Mouse (Mus musculus): ENCODE data around the gene Tet2.
"Not testable (repeated sequence)": the region's sequence is repeated elsewhere in the genome, so short reads cannot be mapped to it uniquely, and the experiment has no call there.

The Tet2 gene

GRCm38 (mm10) chr3:133546790-133547189 is 1.9 kb upstream of the Tet2 start:
- DNase-seq, result no peak

- DNase-seq, result no peak
Observed at GRCm38 (mm10) chr3:133545304-133545666, 346 bp upstream of the Tet2 start.

- DNase-seq, result peak; percentile 97
Observed at GRCm38 (mm10) chr3:133544131-133544550, 798 bp downstream of the Tet2 start.

GRCm38 (mm10) chr3:133543101-133544020 is 1.6 kb downstream of the Tet2 start:
- peak; percentile 81 for DNase-seq

- DNase-seq, result peak; percentile 7
Observed at GRCm38 (mm10) chr3:133542084-133542483, 2.9 kb downstream of the Tet2 start.

- DNase-seq, result no peak
Observed at GRCm38 (mm10) chr3:133541000-133541399, 3.9 kb downstream of the Tet2 start.

GRCm38 (mm10) chr3:133539991-133540390 is 4.9 kb downstream of the Tet2 start:
- no peak for DNase-seq

- DNase-seq, result not testable (repeated sequence)
Observed at GRCm38 (mm10) chr3:133538499-133538898, 6.4 kb downstream of the Tet2 start.

GRCm38 (mm10) chr3:133535644-133536043 is 9.3 kb downstream of the Tet2 start:
- DNase-seq, result no peak

- peak; percentile 10 for DNase-seq
Observed at GRCm38 (mm10) chr3:133534066-133534465, 10.9 kb downstream of the Tet2 start.

- DNase-seq, result peak; percentile 15
Observed at GRCm38 (mm10) chr3:133533272-133533995, 11.5 kb downstream of the Tet2 start.

- DNase-seq, result no peak
Observed at GRCm38 (mm10) chr3:133532806-133533205, 12.1 kb downstream of the Tet2 start.

- no peak for DNase-seq
Observed at GRCm38 (mm10) chr3:133532252-133532651, 12.7 kb downstream of the Tet2 start.

- no peak for DNase-seq
Observed at GRCm38 (mm10) chr3:133531101-133531500, 13.8 kb downstream of the Tet2 start.

- DNase-seq, result no peak
Observed at GRCm38 (mm10) chr3:133530664-133531063, 14.3 kb downstream of the Tet2 start.

- no peak for DNase-seq
Observed at GRCm38 (mm10) chr3:133526119-133526723, 18.7 kb downstream of the Tet2 start.

- DNase-seq, result no peak
Observed at GRCm38 (mm10) chr3:133525578-133525977, 19.4 kb downstream of the Tet2 start.

- DNase-seq, result no peak
Observed at GRCm38 (mm10) chr3:133524341-133525050, 20.4 kb downstream of the Tet2 start.

- DNase-seq, result no peak
Observed at GRCm38 (mm10) chr3:133523191-133523590, 21.7 kb downstream of the Tet2 start.

GRCm38 (mm10) chr3:133522289-133522688 is 22.6 kb downstream of the Tet2 start:
- no peak for DNase-seq

- DNase-seq, result no peak
Observed at GRCm38 (mm10) chr3:133518801-133519200, 26.1 kb downstream of the Tet2 start.

- DNase-seq, result no peak
Observed at GRCm38 (mm10) chr3:133518116-133518515, 26.8 kb downstream of the Tet2 start.

- DNase-seq, result no peak
Observed at GRCm38 (mm10) chr3:133517406-133517805, 27.5 kb downstream of the Tet2 start.

Measured in embryo, embryonic 11 days (tissue).